Mouse (Mus musculus) embryonic facial prominence, embryonic 13.5 days (tissue): Measurements from ENCODE around the gene Rsrc2. TPM values are rescaled to one million over a fixed set of nuclear protein-coding genes. Genes with fewer than 3 reads are reported as not detected.

Experiments used
- ATAC-seq: fragments of 200-750 bp; cut with Nextera tagmentation; 2 replicates; pipeline ENCODE4 v1.8.0; 2017; ENCODE audit warnings: low read depth; ENCODE audit not compliant: insufficient number of reproducible peaks, insufficient read depth, low FRiP score, low TSS enrichment
- H3K27ac ChIP-seq: fragments of 300-500 bp; sonication (generic); 2 replicates; pipeline ENCODE4 v1.5.1; 2015; ENCODE audit warnings: moderate library complexity, mild to moderate bottlenecking, inconsistent platforms
- H3K27me3 ChIP-seq: fragments of 300-500 bp; sonication (generic); 2 replicates; pipeline ENCODE4 v1.6.1; 2015; ENCODE audit warnings: mild to moderate bottlenecking, inconsistent platforms
- H3K36me3 ChIP-seq: fragments of 300-500 bp; sonication (generic); 2 replicates; pipeline ENCODE4 v1.6.1; 2015; ENCODE audit warnings: mild to moderate bottlenecking, inconsistent platforms
- H3K4me1 ChIP-seq: fragments of 300-500 bp; sonication (generic); 2 replicates; pipeline ENCODE4 v1.6.1; 2015; ENCODE audit warnings: inconsistent platforms
- H3K4me2 ChIP-seq: fragments of 300-500 bp; sonication (generic); 2 replicates; pipeline ENCODE4 v1.6.1; 2015; ENCODE audit warnings: moderate library complexity, mild to moderate bottlenecking, inconsistent platforms
- H3K4me3 ChIP-seq: fragments of 300-500 bp; sonication (generic); 2 replicates; pipeline ENCODE4 v1.5.1; 2015; ENCODE audit warnings: mild to moderate bottlenecking, inconsistent platforms
- H3K9ac ChIP-seq: fragments of 300-500 bp; sonication (generic); 2 replicates; pipeline ENCODE4 v1.6.1; 2015; ENCODE audit warnings: mild to moderate bottlenecking, inconsistent platforms
- H3K9me3 ChIP-seq: fragments of 300-500 bp; sonication (generic); 2 replicates; pipeline ENCODE4 v1.6.1; 2016; ENCODE audit warnings: inconsistent platforms
- WGBS: fragments of 180-500 bp; shearing (Covaris S2); methylation state at CpG from one replicate; pipeline ENCODE4 v1.1.7; 2015; ENCODE audit warnings: mixed read lengths; 5-methylcytosine and 5-hydroxymethylcytosine counted together
- polyA plus RNA-seq: library from polyadenylated mRNA; unstranded; fragments of >200 nt; fragmentation: Nextera tagmentation; extraction: Ambion mirVana; gene quantifications from 2 replicates; pipeline ENCODE4 v1.2.1, GENCODE M21; 2015

Rsrc2 gene
- polyA plus RNA-seq, 1 experiment from 2014 or later: 168 TPM

DNA sequence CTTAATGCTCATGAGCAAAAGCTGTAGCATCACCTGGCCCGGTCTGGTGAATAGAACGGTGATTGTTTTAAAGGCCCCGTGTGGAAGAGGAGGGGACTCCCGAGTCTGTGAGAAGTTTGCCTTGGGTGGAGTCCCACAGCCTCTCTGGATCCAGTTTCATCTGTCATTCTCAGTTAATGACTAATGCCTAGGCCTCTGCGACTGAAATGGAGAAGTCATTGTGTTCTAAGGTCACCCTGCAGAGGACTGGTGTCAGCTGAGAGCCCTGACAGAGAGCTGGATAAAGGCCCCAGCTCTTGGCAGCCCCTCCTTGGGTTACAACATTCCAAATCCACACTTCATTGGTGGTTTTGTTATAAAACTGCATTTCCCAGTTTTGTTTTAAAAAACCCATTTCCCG is 54.7 kb downstream of the Rsrc2 start:
- H3K27ac ChIP-seq: no peak overlapping the region
- peaks cover 12% of the 10 kb centered on the region for H3K36me3 ChIP-seq
- no peak overlapping the region for H3K9ac ChIP-seq
- H3K4me2 ChIP-seq: no peak overlapping the region
- H3K4me1 ChIP-seq: no peaks in the 10 kb centered on the region
- ATAC-seq: no peak
- 50% methylated on average over 6 of the region's 6 CpGs for WGBS
- no peak overlapping the region for H3K4me3 ChIP-seq
- no peaks in the 10 kb centered on the region for H3K9me3 ChIP-seq
- H3K27me3 ChIP-seq: no peaks in the 10 kb centered on the region

DNA sequence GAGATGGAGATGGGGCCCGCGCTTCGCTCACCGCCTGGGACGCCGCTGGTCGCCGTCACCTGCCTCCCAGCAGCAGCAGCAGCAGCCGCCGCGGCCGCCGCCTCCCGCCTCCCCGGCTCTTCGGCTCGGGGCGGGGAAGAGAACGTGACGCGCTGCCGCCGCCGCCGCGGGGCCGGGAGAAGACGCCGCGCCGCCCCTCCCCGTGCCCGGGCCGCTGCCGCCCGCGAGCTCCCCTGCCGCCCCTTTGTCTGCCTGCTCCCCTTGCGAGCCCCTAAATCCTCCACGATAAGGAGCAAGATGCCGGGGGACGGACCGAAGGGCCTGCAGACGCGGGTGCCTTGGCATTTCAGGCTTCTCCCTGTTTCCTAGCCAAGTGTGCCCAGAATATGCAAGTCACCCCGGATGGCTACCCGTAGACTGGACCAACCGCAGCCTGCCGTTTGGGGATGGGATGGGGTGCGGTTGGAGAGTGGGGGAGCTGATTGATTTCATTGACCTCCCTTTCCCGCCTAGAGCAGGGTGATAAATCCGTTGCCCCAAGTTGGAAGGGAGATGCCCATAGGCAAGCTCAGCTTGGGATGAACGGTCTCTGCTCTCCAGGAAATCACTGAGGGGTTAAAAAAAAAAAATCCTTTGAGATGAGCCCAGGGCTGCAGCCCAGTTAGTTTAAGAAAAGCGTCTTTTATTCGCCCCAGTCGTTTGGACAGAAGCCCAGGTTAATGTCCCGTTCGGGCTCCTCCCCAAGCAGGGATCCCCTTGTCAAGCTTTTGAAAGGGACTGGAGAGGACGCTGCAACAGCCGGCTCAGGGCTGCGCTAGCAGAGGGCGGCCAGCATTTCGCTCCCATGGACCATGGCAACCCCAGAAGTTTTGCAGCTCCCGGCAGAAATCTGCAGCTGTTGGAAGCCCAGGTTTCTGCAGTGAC is 64.7 kb downstream of the Rsrc2 start, which contains the start of gene Clip1:
Gene Clip1 (minus strand): TSS at position 398 of the 924 bp plus-strand sequence.
- Histone ChIP-seq H3K27ac (peak within 1 kb of the TSS; percentile 96), H3K36me3 (no peaks in the 10 kb centered on the region), H3K9me3 (no peaks in the 10 kb centered on the region), H3K4me3 (peak within 1 kb of the TSS; percentile 93), H3K4me2 (peak within 1 kb of the TSS; percentile 84), H3K4me1 (peaks cover 23% of the 10 kb centered on the region), H3K27me3 (no peaks in the 10 kb centered on the region), H3K9ac (peak within 1 kb of the TSS; percentile 98)
- no peak for ATAC-seq
- under 1% methylated on average over 61 of the region's 64 CpGs for WGBS

DNA sequence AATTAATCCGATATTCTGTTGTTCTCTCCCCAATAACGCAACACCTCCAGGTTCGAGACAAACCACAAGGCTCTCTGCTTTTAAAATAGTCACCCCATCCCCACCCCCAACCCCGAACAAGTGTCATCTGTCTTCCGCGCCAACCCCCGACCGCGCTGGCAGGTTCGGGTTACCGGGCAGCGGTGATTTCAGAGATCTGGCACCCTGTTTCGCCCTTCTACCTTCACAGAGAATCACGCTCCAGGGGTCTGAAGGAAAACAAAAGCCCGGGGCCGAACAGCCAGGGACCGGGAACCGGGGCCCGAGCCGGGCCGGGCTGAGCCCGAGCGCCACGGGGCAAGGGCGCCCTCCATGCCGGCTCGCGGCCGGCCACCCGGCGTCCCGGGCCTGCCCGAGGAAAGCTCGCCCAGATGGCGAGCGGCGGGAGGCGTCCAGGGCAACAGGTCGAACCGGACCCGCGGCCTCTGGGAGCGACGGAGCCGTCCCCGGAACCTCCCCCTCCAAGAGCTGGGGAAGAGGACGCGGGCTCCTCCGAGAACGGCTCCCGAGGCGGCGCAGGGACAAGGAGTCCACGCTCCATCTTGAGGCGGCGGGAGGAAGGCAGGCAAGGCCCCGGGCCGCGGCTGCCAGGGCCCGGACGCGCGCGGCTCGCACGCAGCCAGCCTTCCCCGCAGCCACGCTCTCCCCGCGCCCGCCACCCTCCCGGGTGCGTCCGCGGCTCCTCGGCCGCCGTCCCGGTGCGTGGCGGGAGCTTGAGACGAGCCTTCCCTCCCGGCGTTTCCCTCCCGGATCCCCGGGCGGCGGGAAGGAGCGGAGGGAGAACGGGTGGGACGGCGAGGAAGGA is 65.6 kb downstream of the Rsrc2 start:
- Histone ChIP-seq H3K9me3 (no peaks in the 10 kb centered on the region), H3K4me1 (peaks cover 24% of the 10 kb centered on the region), H3K36me3 (no peaks in the 10 kb centered on the region), H3K9ac (peak overlapping the region; percentile 98), H3K4me2 (peak overlapping the region; percentile 84), H3K4me3 (peak overlapping the region; percentile 93), H3K27ac (peak overlapping the region; percentile 96), H3K27me3 (no peaks in the 10 kb centered on the region)
- under 1% methylated on average over 81 of the region's 92 CpGs for WGBS
- peak; percentile 62; the same call in 1 of the 2 replicates for ATAC-seq

DNA sequence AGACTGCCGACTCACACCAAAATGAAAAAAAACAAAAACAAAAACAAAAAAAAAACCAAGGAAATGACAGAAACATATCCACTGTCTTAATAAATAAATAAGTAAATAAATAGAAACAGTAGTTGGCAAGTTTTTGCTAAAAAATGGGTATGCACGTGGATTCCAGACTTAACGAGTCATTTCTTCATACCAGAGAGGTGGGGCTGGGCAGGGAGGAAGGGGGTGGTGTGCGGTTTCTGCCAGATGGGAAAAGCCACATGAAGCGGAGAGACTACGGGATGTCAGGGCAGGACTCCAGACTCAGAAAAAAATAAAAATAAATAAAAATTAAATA is 66.2 kb downstream of the Rsrc2 start:
- H3K4me3 ChIP-seq: peak overlapping the region; percentile 93
- no peaks in the 10 kb centered on the region for H3K36me3 ChIP-seq
- no peaks in the 10 kb centered on the region for H3K27me3 ChIP-seq
- peak overlapping the region; percentile 84 for H3K4me2 ChIP-seq
- WGBS: under 1% methylated on average over 6 of the region's 6 CpGs
- H3K9ac ChIP-seq: peak overlapping the region; percentile 98
- H3K4me1 ChIP-seq: peaks cover 24% of the 10 kb centered on the region
- H3K9me3 ChIP-seq: no peaks in the 10 kb centered on the region
- ATAC-seq: 0 out of 2 replicates have a peak, but pooled peaks have one; percentile 32
- H3K27ac ChIP-seq: peak overlapping the region; percentile 96; the same call in 1 of the 2 replicates

DNA sequence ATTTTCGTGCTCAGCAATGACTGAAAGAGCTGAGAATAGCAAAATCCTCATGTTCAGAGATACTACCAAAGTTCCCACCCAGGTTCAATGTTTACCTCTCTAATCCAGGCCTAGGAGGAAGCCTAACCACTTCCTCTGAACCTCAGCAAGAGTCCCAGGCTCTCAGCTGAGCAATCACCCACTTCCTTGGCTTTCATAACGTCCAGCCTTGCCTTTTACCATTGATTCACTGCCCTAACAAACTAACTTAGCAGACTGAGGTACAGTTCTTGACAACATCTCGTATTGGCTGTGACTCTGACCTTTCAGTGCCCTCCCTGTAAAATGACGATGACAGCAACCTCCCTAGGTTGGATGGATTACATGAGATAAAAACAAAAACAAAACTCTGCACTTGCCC is 66.8 kb downstream of the Rsrc2 start:
- Histone ChIP-seq H3K4me1 (peaks cover 24% of the 10 kb centered on the region), H3K9ac (no peak overlapping the region), H3K9me3 (no peaks in the 10 kb centered on the region), H3K4me3 (peak overlapping the region; percentile 93), H3K36me3 (no peaks in the 10 kb centered on the region; the same call in 1 of the 2 replicates), H3K27ac (no peak overlapping the region), H3K4me2 (peak overlapping the region; percentile 84), H3K27me3 (no peaks in the 10 kb centered on the region)
- 31% methylated on average over 4 of the region's 4 CpGs for WGBS
- no peak for ATAC-seq

DNA sequence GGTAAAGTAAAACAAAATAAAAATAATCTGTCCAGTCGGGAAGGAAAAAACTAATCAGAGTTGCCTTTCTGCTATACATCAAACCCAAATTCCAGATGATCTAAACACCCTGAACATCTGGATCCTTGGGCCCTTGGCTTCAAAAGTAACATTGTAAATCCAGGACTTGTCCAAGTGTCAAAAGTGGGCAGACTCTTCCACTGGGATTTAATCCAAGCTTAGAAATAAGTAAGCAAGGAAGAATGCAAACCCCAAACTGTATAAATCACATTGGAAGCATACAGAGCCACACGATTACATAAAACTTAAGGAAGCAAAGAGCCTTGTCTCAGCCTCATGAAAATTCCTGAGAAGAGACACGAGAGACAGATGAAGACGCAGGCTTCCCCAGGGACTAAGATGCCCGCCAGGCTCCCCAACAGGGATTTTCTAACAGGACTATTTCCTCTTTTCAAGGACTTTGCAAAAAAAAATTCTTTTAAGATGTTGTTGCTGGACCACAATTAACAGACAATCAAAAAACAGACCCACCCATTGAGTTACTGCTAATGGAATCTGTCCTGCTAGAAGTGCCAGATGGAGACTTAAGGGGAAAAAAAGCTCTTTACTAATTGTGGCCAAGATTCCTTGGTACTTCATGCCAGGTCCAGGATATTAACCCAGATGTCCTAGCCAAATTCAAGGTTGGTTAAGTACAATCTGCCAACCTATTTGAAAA is 69.5 kb downstream of the Rsrc2 start:
- WGBS: 35% methylated on average over 5 of the region's 5 CpGs
- Histone ChIP-seq H3K9me3 (no peaks in the 10 kb centered on the region), H3K4me2 (no peak overlapping the region), H3K36me3 (no peaks in the 10 kb centered on the region; the same call in 1 of the 2 replicates), H3K27me3 (no peaks in the 10 kb centered on the region), H3K27ac (peak overlapping the region; percentile 39; the same call in 1 of the 2 replicates), H3K9ac (no peak overlapping the region), H3K4me3 (no peak overlapping the region), H3K4me1 (peaks cover 20% of the 10 kb centered on the region)
- ATAC-seq: no peak

DNA sequence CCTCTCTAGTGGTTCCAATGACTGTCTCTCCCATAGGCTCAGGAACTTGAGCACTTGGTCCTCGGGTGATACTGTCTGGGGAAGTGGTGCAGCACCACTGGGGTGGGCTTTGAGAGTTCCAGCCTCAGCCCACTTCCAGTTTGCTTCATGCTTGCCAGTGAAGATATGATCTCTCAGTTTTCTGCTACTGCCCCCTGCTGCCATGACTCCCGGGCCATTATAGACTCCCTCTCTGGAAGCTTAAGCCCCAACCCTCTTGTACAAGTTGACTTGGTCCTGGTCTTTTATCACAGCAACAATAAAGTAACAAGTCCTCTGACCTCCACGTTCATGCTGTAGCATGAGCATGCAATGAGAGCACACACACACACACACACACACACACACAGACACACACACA is 70.1 kb downstream of the Rsrc2 start:
- WGBS: 75% methylated on average over 3 of the region's 3 CpGs

More for the DNA sequence above, 70.1 kb downstream of the Rsrc2 start:
- Histone ChIP-seq H3K4me1 (peaks cover 18% of the 10 kb centered on the region), H3K9ac (no peak overlapping the region), H3K27me3 (no peaks in the 10 kb centered on the region), H3K36me3 (no peaks in the 10 kb centered on the region; the same call in 1 of the 2 replicates), H3K4me3 (no peak overlapping the region), H3K4me2 (no peak overlapping the region), H3K9me3 (no peaks in the 10 kb centered on the region), H3K27ac (no peak overlapping the region)
- no peak for ATAC-seq

Other genes with a start within 250 kb of the Rsrc2 start
- 1.3 and 1.6 TPM in 2 replicates for gene B3gnt4, start 239.0 kb downstream of the Rsrc2 start, polyA plus RNA-seq
- 116 and 125 TPM in 2 replicates for gene Diablo, start 225.2 kb downstream of the Rsrc2 start, polyA plus RNA-seq
- gene Gm49027, start 223.9 kb downstream of the Rsrc2 start, polyA plus RNA-seq: 0.49 and 0.95 TPM in 2 replicates
- gene Vps33a, start 176.4 kb downstream of the Rsrc2 start, polyA plus RNA-seq: 24.2 and 28.9 TPM in 2 replicates
- gene Clip1, start 64.8 kb downstream of the Rsrc2 start, polyA plus RNA-seq: 41.8 and 48.6 TPM in 2 replicates
- gene Zcchc8, start 28.3 kb downstream of the Rsrc2 start, polyA plus RNA-seq: 94.1 and 96.2 TPM in 2 replicates
- 32.3 and 36.6 TPM in 2 replicates for gene Kntc1, start 302 bp upstream of the Rsrc2 start, polyA plus RNA-seq
- 0.26 and 0.59 TPM in 2 replicates for gene Hcar2, start 116.1 kb upstream of the Rsrc2 start, polyA plus RNA-seq
- 0.23 and 0.28 TPM in 2 replicates for gene Hcar1, start 130.6 kb upstream of the Rsrc2 start, polyA plus RNA-seq
- 167 and 174 TPM in 2 replicates for gene Denr, start 157.8 kb upstream of the Rsrc2 start, polyA plus RNA-seq
- gene Gm43518, start 178.0 kb upstream of the Rsrc2 start, polyA plus RNA-seq: 3.9 and 4.6 TPM in 2 replicates
- gene Ccdc62, start 181.3 kb upstream of the Rsrc2 start, polyA plus RNA-seq: 8.6 and 9.5 TPM in 2 replicates
- gene Hip1r, start 224.2 kb upstream of the Rsrc2 start, polyA plus RNA-seq: 9.6 and 12.3 TPM in 2 replicates